Mouse (Mus musculus): ENCODE results near the gene Whamm. TPM values are rescaled to one million over a fixed set of nuclear protein-coding genes. Genes with fewer than 3 reads are reported as not detected.

Whamm gene
- total RNA-seq, 1 experiment = 10.7 TPM

- no peaks in the 10 kb centered on the region for H3K9me3 ChIP-seq (ENCODE audit: control insufficient read depth, insufficient read depth, low read depth, low read length)
- in situ Hi-C loops (cut with MboI; ENCODE audit: low sequenced_read_pairs in 2 of 2, unreplicated experiment in 2 of 2) = no loop called here
- no peak overlapping the region for H3K9ac ChIP-seq (ENCODE audit: insufficient read depth, low read depth, low read length, poor library complexity, severe bottlenecking)
- TF ChIP-seq HCFC1 (IDR thresholded peaks at IDR 0.05; ENCODE audit: borderline replicate concordance, insufficient read depth, low read length) (no peak), ZNF384 (IDR thresholded peaks at IDR 0.05; ENCODE audit: low read depth, low read length) (no peak), ZC3H11A (IDR thresholded peaks at IDR 0.05; ENCODE audit: borderline replicate concordance, low read depth, low read length) (peak; percentile 71), MAFK (IDR thresholded peaks at IDR 0.05; ENCODE audit: insufficient read depth, low read depth, low read length) (no peak)
- H3K4me1 ChIP-seq (ENCODE audit: control insufficient read depth in 2 of 2, insufficient read depth in 2 of 2, low read length in 2 of 2, poor library complexity in 1 of 2) = no peaks in the 10 kb centered on the region
- no peak overlapping the region for H3K4me3 ChIP-seq (ENCODE audit: insufficient read depth in 1 of 2, low read depth in 1 of 2, low read length in 2 of 2, poor library complexity in 1 of 2, severe bottlenecking in 1 of 2)
- no peaks in the 10 kb centered on the region for H3K36me3 ChIP-seq (ENCODE audit: control insufficient read depth, insufficient read depth, low read length, poor library complexity, severe bottlenecking)
- H3K27ac ChIP-seq (ENCODE audit: insufficient read depth, low read depth, low read length, poor library complexity, severe bottlenecking) = no peak overlapping the region
- peak; percentile 69 for DNase-seq (ENCODE audit: low read depth, low spot score)
These were observed 16.7 kb upstream of the Whamm start for GRCm38 (mm10) chr7:81554369-81554768.

GRCm38 (mm10) chr7:81556839-81557238, 14.2 kb upstream of the Whamm start:
- DNase-seq (ENCODE audit: low read depth, low spot score) = no peak
- in situ Hi-C loops (cut with MboI; ENCODE audit: low sequenced_read_pairs in 2 of 2, unreplicated experiment in 2 of 2) = no loop called here
- H3K9ac ChIP-seq (ENCODE audit: insufficient read depth, low read depth, low read length, poor library complexity, severe bottlenecking) = no peak overlapping the region
- no peak overlapping the region for H3K27ac ChIP-seq (ENCODE audit: insufficient read depth, low read depth, low read length, poor library complexity, severe bottlenecking)
- H3K36me3 ChIP-seq (ENCODE audit: control insufficient read depth, insufficient read depth, low read length, poor library complexity, severe bottlenecking) = no peaks in the 10 kb centered on the region
- TF ChIP-seq ZNF384 (IDR thresholded peaks at IDR 0.05; ENCODE audit: low read depth, low read length) (no peak), CHD2 (IDR thresholded peaks at IDR 0.05; ENCODE audit: low read depth, low read length) (no peak), HCFC1 (IDR thresholded peaks at IDR 0.05; ENCODE audit: borderline replicate concordance, insufficient read depth, low read length) (no peak), ZC3H11A (IDR thresholded peaks at IDR 0.05; ENCODE audit: borderline replicate concordance, low read depth, low read length) (no peak), MAFK (IDR thresholded peaks at IDR 0.05; ENCODE audit: insufficient read depth, low read depth, low read length) (no peak)
- no peak overlapping the region for H3K4me3 ChIP-seq (ENCODE audit: insufficient read depth in 1 of 2, low read depth in 1 of 2, low read length in 2 of 2, poor library complexity in 1 of 2, severe bottlenecking in 1 of 2)
- H3K9me3 ChIP-seq (ENCODE audit: control insufficient read depth, insufficient read depth, low read depth, low read length) = no peaks in the 10 kb centered on the region
- no peaks in the 10 kb centered on the region for H3K4me1 ChIP-seq (ENCODE audit: control insufficient read depth in 2 of 2, insufficient read depth in 2 of 2, low read length in 2 of 2, poor library complexity in 1 of 2)

GRCm38 (mm10) chr7:81557252-81557984, 13.6 kb upstream of the Whamm start:
- in situ Hi-C loops (cut with MboI; ENCODE audit: low sequenced_read_pairs in 2 of 2, unreplicated experiment in 2 of 2) = no loop called here
- no peak for TF ChIP-seq ZNF384 (IDR thresholded peaks at IDR 0.05; ENCODE audit: low read depth, low read length)
- Histone ChIP-seq H3K4me3 (ENCODE audit: insufficient read depth in 1 of 2, low read depth in 1 of 2, low read length in 2 of 2, poor library complexity in 1 of 2, severe bottlenecking in 1 of 2) (no peak overlapping the region), H3K9ac (ENCODE audit: insufficient read depth, low read depth, low read length, poor library complexity, severe bottlenecking) (no peak overlapping the region), H3K27ac (ENCODE audit: insufficient read depth, low read depth, low read length, poor library complexity, severe bottlenecking) (no peak overlapping the region), H3K4me1 (ENCODE audit: control insufficient read depth in 2 of 2, insufficient read depth in 2 of 2, low read length in 2 of 2, poor library complexity in 1 of 2) (no peaks in the 10 kb centered on the region), H3K9me3 (ENCODE audit: control insufficient read depth, insufficient read depth, low read depth, low read length) (no peaks in the 10 kb centered on the region), H3K36me3 (ENCODE audit: control insufficient read depth, insufficient read depth, low read length, poor library complexity, severe bottlenecking) (no peaks in the 10 kb centered on the region)
- DNase-seq (ENCODE audit: low read depth, low spot score) = no peak

GRCm38 (mm10) chr7:81557985-81558360, 13.1 kb upstream of the Whamm start:
- no peaks in the 10 kb centered on the region for H3K9me3 ChIP-seq (ENCODE audit: control insufficient read depth, insufficient read depth, low read depth, low read length)
- H3K27ac ChIP-seq (ENCODE audit: insufficient read depth, low read depth, low read length, poor library complexity, severe bottlenecking) = no peak overlapping the region
- H3K9ac ChIP-seq (ENCODE audit: insufficient read depth, low read depth, low read length, poor library complexity, severe bottlenecking) = no peak overlapping the region
- TF ChIP-seq MAFK (IDR thresholded peaks at IDR 0.05; ENCODE audit: insufficient read depth, low read depth, low read length) = no peak
- no peak for TF ChIP-seq CHD2 (IDR thresholded peaks at IDR 0.05; ENCODE audit: low read depth, low read length)
- TF ChIP-seq ZC3H11A (IDR thresholded peaks at IDR 0.05; ENCODE audit: borderline replicate concordance, low read depth, low read length) = no peak
- no peak for TF ChIP-seq ZNF384 (IDR thresholded peaks at IDR 0.05; ENCODE audit: low read depth, low read length)
- no peak for TF ChIP-seq HCFC1 (IDR thresholded peaks at IDR 0.05; ENCODE audit: borderline replicate concordance, insufficient read depth, low read length)
- DNase-seq (ENCODE audit: low read depth, low spot score) = no peak
- no peaks in the 10 kb centered on the region for H3K4me1 ChIP-seq (ENCODE audit: control insufficient read depth in 2 of 2, insufficient read depth in 2 of 2, low read length in 2 of 2, poor library complexity in 1 of 2)
- no peak overlapping the region for H3K4me3 ChIP-seq (ENCODE audit: insufficient read depth in 1 of 2, low read depth in 1 of 2, low read length in 2 of 2, poor library complexity in 1 of 2, severe bottlenecking in 1 of 2)
- H3K36me3 ChIP-seq (ENCODE audit: control insufficient read depth, insufficient read depth, low read length, poor library complexity, severe bottlenecking) = no peaks in the 10 kb centered on the region
- in situ Hi-C loops (cut with MboI; ENCODE audit: low sequenced_read_pairs in 2 of 2, unreplicated experiment in 2 of 2) = no loop called here

All from ES-E14 (cell line).